Mouse (Mus musculus) mature B cell (primary cell): Measurements from ENCODE around the gene Arf4.

ENCODE experiments used
- in situ Hi-C: fragments of 300-500 bp; cut with MboI; formaldehyde crosslinking; loops from 2 replicates; pipeline ENCODE4 v1.14.3; 2019

The Arf4 gene

GRCm38 (mm10) chr14:26637851-26638707 is at the start of gene Arf4:
Gene Arf4 (plus strand): TSS chr14:26638074.
- in situ Hi-C loops = no loop called here

DNA sequence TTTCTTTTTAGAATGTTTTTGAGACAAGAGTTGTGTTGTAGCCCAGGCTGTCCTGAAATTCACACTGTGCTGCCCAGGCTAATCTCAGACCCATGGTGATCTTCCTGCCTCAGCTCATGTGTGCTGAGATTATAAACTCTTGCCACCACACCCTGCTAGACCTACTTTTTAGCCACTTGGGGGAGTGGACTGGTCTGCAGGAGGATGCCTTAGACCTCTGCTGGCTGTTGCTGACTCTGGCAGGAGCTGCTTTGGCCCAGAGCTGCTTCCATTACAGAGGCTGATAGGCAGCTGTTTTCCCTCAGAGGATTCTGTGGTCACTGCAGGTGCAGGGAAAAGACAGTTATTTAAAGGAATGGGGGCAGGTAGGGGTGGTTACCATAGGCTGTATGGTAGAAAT is 46.5 kb upstream of the Arf4 start:
- in situ Hi-C loops = no loop called here

GRCm38 (mm10) chr14:26593281-26593895 is 44.5 kb upstream of the Arf4 start:
- in situ Hi-C loops = no loop called here

DNA sequence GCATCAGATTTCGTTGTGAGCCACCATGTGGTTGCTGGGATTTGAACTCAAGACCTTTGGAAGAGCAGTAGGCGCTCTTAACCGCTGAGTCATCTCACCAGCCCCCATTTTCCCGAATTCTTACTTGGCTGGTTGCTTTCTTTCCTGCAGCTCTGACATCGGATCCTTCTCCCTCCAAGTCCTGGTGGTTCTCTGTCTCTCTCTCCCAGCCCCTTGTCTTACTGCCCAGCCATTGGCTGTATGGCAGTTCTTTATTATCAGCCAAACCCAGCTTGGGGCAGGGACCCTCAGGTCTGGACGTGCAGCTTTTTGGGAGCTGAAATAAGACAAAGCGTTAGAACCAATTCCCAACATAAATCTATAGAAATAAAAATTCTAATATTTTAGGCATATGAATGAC is 42.7 kb upstream of the Arf4 start:
- in situ Hi-C loops = no loop called here

DNA sequence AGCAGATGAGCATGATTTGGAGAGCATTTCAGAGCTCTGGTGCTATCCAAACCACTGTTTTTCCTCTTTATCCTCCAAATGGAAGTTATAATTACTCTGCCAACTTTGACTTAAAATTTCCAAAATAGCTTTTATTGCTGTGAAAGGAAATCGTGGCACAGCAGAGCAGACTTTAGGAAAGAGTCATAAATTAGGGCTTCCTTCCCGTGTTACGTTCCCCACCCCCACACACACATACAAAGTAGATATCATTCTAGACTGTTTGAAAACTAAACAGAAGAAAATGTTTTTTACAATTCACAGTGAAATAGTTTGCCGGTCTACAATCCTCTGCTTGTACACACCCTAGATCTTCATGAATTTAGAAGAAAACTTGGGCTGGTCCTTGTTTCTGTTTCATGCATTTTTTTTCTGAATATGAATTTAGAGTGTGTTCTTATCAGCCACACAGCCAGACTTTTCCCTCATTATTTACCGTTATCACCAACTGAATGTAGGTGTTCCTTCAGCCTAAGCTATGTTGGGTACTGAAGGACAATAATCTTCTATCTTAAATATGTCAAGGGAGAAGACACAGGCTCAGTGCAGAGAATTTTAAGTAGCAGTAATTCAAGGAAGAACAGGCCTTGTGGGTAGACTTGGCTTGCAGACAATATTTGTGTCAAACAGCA is 42.0 kb upstream of the Arf4 start:
- in situ Hi-C loops = no loop called here

DNA sequence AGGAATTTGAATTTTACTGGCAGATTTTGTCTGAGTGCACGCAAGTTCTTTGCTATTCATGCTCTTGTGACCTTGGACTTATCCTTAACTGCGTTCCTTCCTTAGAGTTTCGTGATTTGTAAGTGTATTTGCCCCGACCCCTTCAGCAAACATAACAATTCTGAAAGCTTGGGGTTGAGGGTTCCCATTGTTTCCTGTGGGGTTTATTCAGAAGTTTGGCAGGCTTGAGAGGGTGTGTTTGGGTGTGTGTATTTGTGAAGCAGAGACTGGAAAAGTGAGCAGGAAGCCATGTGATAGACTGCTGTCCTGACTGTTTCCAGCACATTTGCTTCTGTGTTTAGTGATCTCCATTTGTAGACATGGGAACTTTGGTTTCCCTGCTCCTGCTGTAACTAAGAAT is 32.5 kb upstream of the Arf4 start:
- in situ Hi-C loops = no loop called here

DNA sequence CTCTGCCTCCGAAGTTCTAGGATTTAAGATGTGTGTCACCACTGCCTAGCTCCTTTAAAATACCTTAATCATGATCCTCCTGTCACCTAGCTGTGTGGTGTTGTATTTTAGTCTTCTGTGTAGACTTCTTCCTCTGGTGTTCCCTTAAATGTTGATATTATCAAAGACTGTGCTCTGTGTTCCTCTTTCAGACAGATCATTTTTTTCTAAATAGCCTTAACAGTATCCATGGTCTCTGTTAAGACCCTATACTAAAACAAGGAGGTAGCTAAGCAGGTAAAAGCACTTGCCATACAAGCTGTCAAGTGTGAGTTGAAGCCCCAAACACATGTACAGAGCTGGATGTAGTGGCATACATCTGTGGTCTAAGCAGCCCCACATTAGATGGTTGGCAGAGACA is 28.2 kb upstream of the Arf4 start:
- in situ Hi-C loops = no loop called here

GRCm38 (mm10) chr14:26610689-26611088 is 27.2 kb upstream of the Arf4 start:
- in situ Hi-C loops = no loop called here

DNA sequence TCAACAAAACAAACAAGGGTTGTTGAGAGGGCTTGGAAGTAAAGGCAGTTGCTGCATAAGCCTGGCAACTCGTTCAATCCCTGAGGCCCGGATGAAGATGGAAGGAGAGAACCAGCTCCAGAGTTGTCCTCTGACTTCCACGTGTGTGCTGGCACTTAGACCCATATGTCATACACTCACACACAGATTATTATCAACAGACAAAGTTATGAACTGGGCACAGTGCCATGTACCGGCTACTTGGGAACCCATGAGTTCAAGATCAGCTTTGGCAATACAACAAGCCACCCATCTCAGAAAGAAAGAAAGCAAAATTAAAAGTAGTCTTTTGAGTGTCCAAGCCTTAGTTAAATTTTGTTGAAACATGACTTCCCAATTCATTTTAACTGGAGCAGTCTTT is 12.6 kb upstream of the Arf4 start:
- in situ Hi-C loops = no loop called here

GRCm38 (mm10) chr14:26626605-26627140 is 11.2 kb upstream of the Arf4 start:
- in situ Hi-C loops = no loop called here

GRCm38 (mm10) chr14:26637025-26637850 is 636 bp upstream of the Arf4 start:
- in situ Hi-C loops = no loop called here

GRCm38 (mm10) chr14:26638708-26639084 is 822 bp downstream of the Arf4 start:
- in situ Hi-C loops = no loop called here

- in situ Hi-C loops = no loop called here
Observed at GRCm38 (mm10) chr14:26639251-26639650, 1.4 kb downstream of the Arf4 start.

DNA sequence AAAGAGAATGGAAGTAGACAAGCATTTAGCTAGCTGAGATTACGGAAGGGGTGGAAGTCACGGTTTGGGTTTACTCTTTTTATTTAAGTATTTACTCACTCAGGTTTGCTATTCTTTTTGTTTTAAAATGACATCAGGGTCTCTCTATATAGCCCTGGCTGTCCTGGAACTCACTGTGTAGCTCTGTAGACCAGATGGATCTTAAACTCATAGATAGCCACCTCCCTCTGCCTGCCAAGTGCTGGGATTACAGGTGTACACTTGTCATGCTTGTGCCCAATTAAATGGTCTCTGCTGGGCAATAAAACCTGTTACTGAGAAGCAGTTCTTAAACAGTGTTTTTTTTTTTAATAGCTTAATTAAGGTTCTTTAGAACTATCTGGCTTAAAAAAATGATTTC is 2.1 kb downstream of the Arf4 start:
- in situ Hi-C loops = no loop called here

GRCm38 (mm10) chr14:26643006-26643624 is 5.2 kb downstream of the Arf4 start:
- in situ Hi-C loops = no loop called here

- in situ Hi-C loops = no loop called here
Observed at GRCm38 (mm10) chr14:26645989-26646650, 8.2 kb downstream of the Arf4 start.

DNA sequence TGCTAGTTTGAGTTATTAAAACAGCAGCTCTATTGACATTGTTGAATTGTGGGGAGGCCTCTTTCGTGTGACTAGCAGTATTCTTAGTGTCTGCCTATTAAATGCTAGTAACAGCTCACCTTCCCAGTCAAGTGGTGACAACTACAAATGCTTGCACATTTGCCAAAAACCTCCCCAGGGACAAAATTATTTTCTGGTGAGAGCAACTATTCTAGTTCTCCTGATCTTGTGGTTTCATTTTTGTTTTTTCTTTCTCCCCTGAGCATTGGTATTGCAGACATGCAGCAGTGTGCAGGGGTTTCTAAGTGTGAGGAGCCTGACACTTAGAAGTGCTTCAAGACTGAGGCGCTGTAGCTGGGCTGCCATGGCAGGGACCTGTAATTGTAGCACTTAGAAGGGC is 9.9 kb downstream of the Arf4 start:
- in situ Hi-C loops = no loop called here

DNA sequence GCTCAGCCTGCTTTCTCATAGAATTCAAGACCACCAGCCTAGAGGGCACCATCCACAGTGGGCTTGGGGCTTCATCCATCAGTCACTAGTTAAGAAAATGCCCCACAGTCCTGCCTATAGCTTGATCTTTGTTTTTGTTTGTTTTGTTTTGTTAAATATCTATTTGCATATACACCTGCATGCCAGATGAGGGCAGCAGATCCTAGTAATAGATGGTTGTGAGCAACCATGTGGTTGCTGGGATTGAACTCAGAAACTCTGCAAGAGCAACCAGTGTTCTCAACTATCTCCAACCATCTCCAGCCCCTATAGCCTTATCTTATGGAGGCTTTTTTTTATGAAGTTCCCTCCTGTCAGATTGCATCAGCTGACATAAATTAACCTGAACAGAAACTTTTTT is 14.0 kb downstream of the Arf4 start:
- in situ Hi-C loops = loop anchor here (10.0 kb wide), 1 partner anchor 157 kb away; no protein-coding TSS in a partner anchor

DNA sequence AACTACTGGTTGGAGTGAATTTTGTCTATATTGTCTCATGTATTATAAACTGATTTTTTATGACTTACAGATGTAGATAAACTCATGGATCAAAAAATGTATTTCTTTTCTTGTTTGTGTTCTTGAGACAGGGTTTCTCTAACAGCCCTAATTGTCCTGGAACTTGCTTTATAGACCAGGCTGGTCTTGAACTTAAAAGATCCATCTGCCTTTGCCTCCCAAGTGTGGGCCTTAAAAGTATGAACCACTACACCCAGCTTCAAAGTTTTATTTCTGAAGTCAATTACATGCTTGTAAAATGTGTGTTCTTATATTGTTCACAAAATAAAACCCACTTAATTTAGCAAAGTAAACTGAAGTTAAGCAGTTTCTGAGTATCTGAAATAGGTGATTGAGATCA is 20.3 kb downstream of the Arf4 start:
- in situ Hi-C loops = loop anchor here (10.0 kb wide), 1 partner anchor 163 kb away; no protein-coding TSS in a partner anchor

- in situ Hi-C loops = no loop called here
Observed at GRCm38 (mm10) chr14:26660233-26660632, 22.4 kb downstream of the Arf4 start.

DNA sequence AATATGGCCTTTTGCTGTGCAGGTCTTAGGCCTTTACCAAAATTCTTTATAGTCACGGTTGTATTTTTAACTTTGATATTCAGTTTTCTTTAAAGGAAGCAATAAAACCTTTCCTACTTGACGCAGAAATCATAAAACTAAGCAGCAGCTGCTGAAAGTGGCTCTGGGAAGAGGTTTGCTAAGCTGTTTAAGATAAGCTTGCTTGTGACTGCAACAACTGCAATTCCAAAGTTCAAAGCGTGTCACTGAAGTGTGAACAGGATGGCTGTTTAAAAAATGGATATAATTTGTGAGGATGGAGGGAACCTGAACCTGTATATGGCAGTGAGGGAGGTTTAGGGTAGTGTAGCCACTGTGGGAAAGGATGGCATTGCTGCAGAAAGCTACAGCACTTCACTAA is 24.1 kb downstream of the Arf4 start:
- in situ Hi-C loops = no loop called here
